Mouse (Mus musculus) myocyte (in vitro differentiated cells): Measurements from ENCODE around the gene Tbr1. TPM values are rescaled to one million over a fixed set of nuclear protein-coding genes. Genes with fewer than 3 reads are reported as not detected.

ENCODE experiments used
- H3K27me3 ChIP-seq: one replicate; pipeline ENCODE4 v1.6.1; 2011; ENCODE audit not compliant: control insufficient read depth, insufficient read depth, insufficient read length
- H3K36me3 ChIP-seq: one replicate; pipeline ENCODE4 v1.6.1; 2011; ENCODE audit not compliant: control insufficient read depth, insufficient read depth
- H3K4me2 ChIP-seq: one replicate; pipeline ENCODE4 v1.6.1; 2011; ENCODE audit warnings: low read depth, control low read depth
- H3K4me3 ChIP-seq: one replicate; pipeline ENCODE4 v1.5.1; 2011; ENCODE audit warnings: mild to moderate bottlenecking, control low read depth, moderate library complexity
- H3K79me2 ChIP-seq: one replicate; pipeline ENCODE4 v1.6.1; 2011; ENCODE audit not compliant: control insufficient read depth, insufficient read depth
- H3ac ChIP-seq: one replicate; pipeline ENCODE4 v1.6.1; 2011; ENCODE audit not compliant: control insufficient read depth, insufficient read length
- CEBPB ChIP-seq: IDR thresholded peaks from 2 replicates; pipeline ENCODE4 v1.6.1; 2011; ENCODE audit warnings: mild to moderate bottlenecking, moderate library complexity; ENCODE audit not compliant: poor library complexity, insufficient read depth, severe bottlenecking
- E2F4 ChIP-seq: IDR thresholded peaks from one replicate; pipeline ENCODE4 v1.6.1; 2011; ENCODE audit warnings: mild to moderate bottlenecking, control low read depth, moderate library complexity; ENCODE audit not compliant: insufficient read depth
- MAX ChIP-seq: IDR thresholded peaks from one replicate; pipeline ENCODE4 v1.6.1; 2011; ENCODE audit warnings: low read depth, mild to moderate bottlenecking, control low read depth
- MYOD1 ChIP-seq, 3 experiments: IDR thresholded peaks; one replicate each; pipeline ENCODE4 v1.6.1; 2011; ENCODE audit warnings: control low read depth in 2 of 3, low read depth in 2 of 3, mild to moderate bottlenecking in 2 of 3, moderate library complexity in 1 of 3; ENCODE audit not compliant: insufficient read length in 2 of 3, control insufficient read depth in 1 of 3
- MYOG ChIP-seq, 3 experiments: IDR thresholded peaks; one replicate each; pipeline ENCODE4 v1.6.1; 2011; ENCODE audit warnings: control low read depth in 2 of 3, low read depth in 2 of 3, mild to moderate bottlenecking in 2 of 3; ENCODE audit not compliant: insufficient read length in 2 of 3, control insufficient read depth in 1 of 3, insufficient read depth in 1 of 3
- POLR2A ChIP-seq: IDR thresholded peaks from one replicate; pipeline ENCODE4 v1.6.1; 2011; ENCODE audit warnings: low read depth, mild to moderate bottlenecking, control low read depth, moderate library complexity; ENCODE audit not compliant: insufficient read length
- POLR2AphosphoS2 ChIP-seq: IDR thresholded peaks from one replicate; pipeline ENCODE4 v1.6.1; 2011; ENCODE audit warnings: low read depth, control low read depth; ENCODE audit not compliant: insufficient read length
- REST ChIP-seq: IDR thresholded peaks from one replicate; pipeline ENCODE4 v1.6.1; 2011; ENCODE audit warnings: mild to moderate bottlenecking, control low read depth, moderate library complexity; ENCODE audit not compliant: insufficient read depth, insufficient read length
- SRF ChIP-seq: IDR thresholded peaks from one replicate; pipeline ENCODE4 v1.6.1; 2011; ENCODE audit warnings: low read depth; ENCODE audit not compliant: control insufficient read depth, insufficient read length
- TCF12 ChIP-seq: IDR thresholded peaks from one replicate; pipeline ENCODE4 v1.6.1; 2011; ENCODE audit warnings: mild to moderate bottlenecking, control low read depth; ENCODE audit not compliant: poor library complexity, insufficient read depth, severe bottlenecking
- TCF3 ChIP-seq: IDR thresholded peaks from one replicate; pipeline ENCODE4 v1.6.1; 2011; ENCODE audit warnings: low read depth, control low read depth; ENCODE audit not compliant: insufficient read length
- USF1 ChIP-seq: IDR thresholded peaks from one replicate; pipeline ENCODE4 v1.6.1; 2011; ENCODE audit warnings: low read depth, mild to moderate bottlenecking, control low read depth, moderate library complexity
- polyA plus RNA-seq: library from polyadenylated mRNA; unstranded; fragments of >200 nt; fragmentation: generic; extraction: Trizol; gene quantifications from one replicate; pipeline ENCODE4 v1.2.1, GENCODE M21; 2012; ENCODE audit warnings: missing spikeins

Gene Tbr1
- 0.01 TPM for polyA plus RNA-seq

GRCm38 (mm10) chr2:61802656-61803251, at the start of gene Tbr1:
Gene Tbr1 (plus strand): TSS chr2:61802930.
- no peak for TF ChIP-seq MYOG (IDR thresholded peaks at IDR 0.05; ENCODE audit: control insufficient read depth in 1 of 3, insufficient read depth in 1 of 3, insufficient read length in 2 of 3, low read depth in 2 of 3)
- no peak for TF ChIP-seq E2F4
- TF ChIP-seq MAX, result no peak
- no peak for TF ChIP-seq TCF12
- TF ChIP-seq POLR2AphosphoS2, result no peak
- no peak within 1 kb of the TSS for H3K4me2 ChIP-seq
- H3ac ChIP-seq, result no peak within 1 kb of the TSS
- H3K4me3 ChIP-seq, result no peak within 1 kb of the TSS
- no peaks in the 10 kb centered on the region for H3K27me3 ChIP-seq
- peaks cover 18% of the 10 kb centered on the region for H3K36me3 ChIP-seq
- H3K79me2 ChIP-seq, result no peaks in the 10 kb centered on the region

DNA sequence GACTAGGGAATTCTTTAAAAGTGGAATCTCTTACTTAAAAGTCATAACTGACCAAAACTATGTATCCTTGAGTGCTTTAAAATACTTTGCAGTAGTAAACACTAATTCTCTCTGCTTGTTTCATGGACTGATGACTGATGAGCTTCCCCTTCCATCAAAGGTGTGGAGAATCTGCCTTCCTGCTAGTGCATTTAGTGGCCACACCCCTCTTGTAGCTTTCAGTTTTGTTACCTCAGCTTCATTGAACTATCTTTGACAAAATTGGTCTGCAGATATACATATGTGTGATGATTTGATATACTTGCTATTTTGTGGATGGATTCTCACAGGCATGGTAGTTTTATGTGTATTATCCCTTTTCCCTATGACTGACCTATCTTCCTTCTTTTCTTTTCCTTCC, 47.7 kb upstream of the Tbr1 start:
- Histone ChIP-seq H3K79me2 (peaks cover 78% of the 10 kb centered on the region), H3K4me3 (no peak overlapping the region), H3K27me3 (no peaks in the 10 kb centered on the region), H3K4me2 (no peak overlapping the region), H3ac (no peak overlapping the region), H3K36me3 (no peaks in the 10 kb centered on the region)
- TF ChIP-seq TCF12 (no peak), MAX (no peak), SRF (no peak), MYOG (IDR thresholded peaks at IDR 0.05; ENCODE audit: control insufficient read depth in 1 of 3, insufficient read depth in 1 of 3, insufficient read length in 2 of 3, low read depth in 2 of 3) (no peak), E2F4 (no peak), REST (no peak), USF1 (no peak), TCF3 (no peak), POLR2A (no peak), MYOD1 (IDR thresholded peaks at IDR 0.05; ENCODE audit: control insufficient read depth in 1 of 3, insufficient read length in 2 of 3, low read depth in 2 of 3) (no peak), POLR2AphosphoS2 (no peak), CEBPB (no peak)

DNA sequence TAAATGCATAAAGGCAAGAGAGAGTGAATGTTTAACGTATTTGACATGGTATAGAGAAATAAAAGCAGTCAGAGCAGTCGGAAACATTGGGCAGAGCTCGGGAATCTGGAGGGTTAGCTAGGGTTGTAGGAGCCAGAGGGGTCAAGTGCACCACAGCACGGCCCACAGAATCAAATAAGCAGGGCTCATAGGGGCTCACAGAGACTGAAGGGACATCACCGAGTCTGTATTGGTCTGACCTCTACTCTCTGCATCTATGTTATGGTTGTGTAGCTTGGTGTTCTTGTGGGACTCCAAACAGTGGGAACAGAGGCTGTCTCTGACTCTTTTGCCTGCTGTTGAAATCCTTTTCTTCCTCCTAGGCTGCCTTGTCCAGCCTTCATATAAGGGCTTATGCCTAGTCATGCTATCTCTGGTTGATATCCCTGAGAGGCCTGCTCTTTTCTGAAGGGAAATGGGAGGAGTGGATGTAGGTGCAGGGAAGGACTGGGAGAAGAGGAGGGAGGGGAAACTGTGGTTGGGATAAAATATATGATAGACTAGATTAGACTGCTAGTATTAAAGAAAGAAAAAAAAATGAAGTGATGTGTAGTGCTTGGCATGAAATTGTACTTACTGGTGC, 43.4 kb upstream of the Tbr1 start:
- TF ChIP-seq POLR2A (no peak), MYOD1 (IDR thresholded peaks at IDR 0.05; ENCODE audit: control insufficient read depth in 1 of 3, insufficient read length in 2 of 3, low read depth in 2 of 3) (no peak), TCF3 (no peak), CEBPB (no peak), TCF12 (no peak), MAX (no peak)
- Histone ChIP-seq H3K36me3 (no peaks in the 10 kb centered on the region), H3K4me2 (no peak overlapping the region), H3ac (no peak overlapping the region), H3K79me2 (peaks cover 47% of the 10 kb centered on the region), H3K27me3 (no peaks in the 10 kb centered on the region), H3K4me3 (no peak overlapping the region)

GRCm38 (mm10) chr2:61760044-61760443, 42.7 kb upstream of the Tbr1 start:
- Histone ChIP-seq H3ac (no peak overlapping the region), H3K4me2 (no peak overlapping the region), H3K4me3 (no peak overlapping the region), H3K36me3 (no peaks in the 10 kb centered on the region), H3K27me3 (no peaks in the 10 kb centered on the region), H3K79me2 (peaks cover 40% of the 10 kb centered on the region)
- TF ChIP-seq POLR2AphosphoS2, result no peak
- TF ChIP-seq POLR2A, result no peak
- no peak for TF ChIP-seq MYOG (IDR thresholded peaks at IDR 0.05; ENCODE audit: control insufficient read depth in 1 of 3, insufficient read depth in 1 of 3, insufficient read length in 2 of 3, low read depth in 2 of 3)
- TF ChIP-seq CEBPB, result no peak
- no peak for TF ChIP-seq MYOD1 (IDR thresholded peaks at IDR 0.05; ENCODE audit: control insufficient read depth in 1 of 3, insufficient read length in 2 of 3, low read depth in 2 of 3)
- TF ChIP-seq REST, result no peak
- no peak for TF ChIP-seq TCF3
- TF ChIP-seq E2F4, result no peak
- TF ChIP-seq TCF12, result no peak
- no peak for TF ChIP-seq USF1
- no peak for TF ChIP-seq SRF
- TF ChIP-seq MAX, result no peak

- H3K36me3 ChIP-seq, result peaks cover 7% of the 10 kb centered on the region
- TF ChIP-seq E2F4 (no peak), CEBPB (no peak), MYOG (IDR thresholded peaks at IDR 0.05; ENCODE audit: control insufficient read depth in 1 of 3, insufficient read depth in 1 of 3, insufficient read length in 2 of 3, low read depth in 2 of 3) (no peak), MAX (no peak), TCF12 (no peak), MYOD1 (IDR thresholded peaks at IDR 0.05; ENCODE audit: control insufficient read depth in 1 of 3, insufficient read length in 2 of 3, low read depth in 2 of 3) (no peak), REST (no peak), POLR2A (no peak), USF1 (no peak), TCF3 (no peak)
Measured at GRCm38 (mm10) chr2:61764470-61765105, 38.1 kb upstream of the Tbr1 start.

More at GRCm38 (mm10) chr2:61764470-61765105, 38.1 kb upstream of the Tbr1 start:
- Histone ChIP-seq H3K4me3 (no peak overlapping the region), H3K79me2 (peaks cover 10% of the 10 kb centered on the region), H3ac (no peak overlapping the region), H3K4me2 (no peak overlapping the region), H3K27me3 (no peaks in the 10 kb centered on the region)
